Mouse (Mus musculus) cortical plate, adult 2 months (tissue): ENCODE measurements around the gene Pfkfb4.

Source experiments
- CTCF ChIP-seq: fragments of 200-500 bp; IDR thresholded peaks from 2 replicates; pipeline ENCODE4 v1.5.1; 2011; ENCODE audit warnings: mild to moderate bottlenecking, control low read depth, low read length; ENCODE audit not compliant: insufficient read depth; ENCODE audit errors: extremely low read depth
- POLR2A ChIP-seq: fragments of 200-500 bp; IDR thresholded peaks from 2 replicates; pipeline ENCODE4 v1.6.1; 2011; ENCODE audit warnings: mild to moderate bottlenecking, low read length, control low read depth; ENCODE audit not compliant: insufficient read depth; ENCODE audit errors: extremely low read depth

DNA sequence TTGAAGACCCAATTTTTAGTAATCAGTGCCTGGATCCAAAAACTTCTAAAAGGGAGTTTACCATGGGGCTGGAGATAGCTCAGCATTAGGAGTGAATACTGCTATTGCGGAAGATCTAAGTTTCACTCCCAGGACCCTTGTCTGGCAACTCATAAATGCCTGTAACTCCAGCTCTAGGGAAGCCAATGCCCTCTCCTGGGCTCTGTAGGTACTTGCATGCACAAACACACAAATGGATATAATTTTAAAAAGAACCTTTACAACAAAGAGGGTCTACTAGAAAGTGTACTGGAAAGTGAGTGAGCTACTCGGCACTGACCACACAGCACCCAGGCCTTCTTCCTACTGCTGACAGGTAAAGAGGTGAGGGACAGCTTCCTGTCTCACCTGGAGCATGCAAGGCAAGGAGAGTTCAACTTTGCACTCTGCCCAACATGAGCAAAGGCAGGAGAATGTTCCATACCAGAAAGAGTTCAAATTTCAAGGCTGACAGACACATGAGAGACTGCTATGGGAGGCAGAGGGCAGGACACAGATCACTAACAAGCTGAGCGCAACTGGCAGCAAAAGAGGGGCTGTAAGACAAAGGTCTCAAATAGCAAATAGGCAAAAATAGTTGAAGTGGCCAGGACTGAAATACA lies 76.6 kb downstream of the Pfkfb4 start:
- TF ChIP-seq POLR2A = no peak
- TF ChIP-seq CTCF = no peak
